Mouse (Mus musculus) cerebellum, adult 2 months (tissue): ENCODE results near the gene Abi3bp. TPM values are rescaled to one million over a fixed set of nuclear protein-coding genes. Genes with fewer than 3 reads are reported as not detected.

ENCODE experiments used
- DNase-seq, 2 experiments: peaks; one replicate each; pipeline ENCODE4 v3.0.0; 2021
- H3K27ac ChIP-seq: fragments of 200-500 bp; 2 replicates; pipeline ENCODE4 v1.5.1; 2012; ENCODE audit warnings: low read length, control low read depth, inconsistent platforms; ENCODE audit not compliant: insufficient read depth
- H3K27me3 ChIP-seq: fragments of 200-500 bp; 2 replicates; pipeline ENCODE4 v1.6.1; 2012; ENCODE audit warnings: inconsistent platforms, mild to moderate bottlenecking, low read length, moderate library complexity; ENCODE audit not compliant: control insufficient read depth, insufficient read depth
- H3K4me1 ChIP-seq: fragments of 200-500 bp; 2 replicates; pipeline ENCODE4 v1.6.1; 2011; ENCODE audit warnings: low read length; ENCODE audit not compliant: control insufficient read depth, insufficient read depth
- H3K4me3 ChIP-seq: fragments of 200-500 bp; replicated peaks from 2 replicates; pipeline ENCODE3; 2011; ENCODE audit warnings: mild to moderate bottlenecking, low read depth, low read length, control low read depth; ENCODE audit not compliant: insufficient read depth
- CTCF ChIP-seq: fragments of 200-500 bp; IDR thresholded peaks from 2 replicates; pipeline ENCODE4 v1.5.1; 2011; ENCODE audit warnings: low read depth, mild to moderate bottlenecking, control low read depth, low read length, moderate library complexity, borderline replicate concordance; ENCODE audit not compliant: insufficient read depth
- POLR2A ChIP-seq: fragments of 200-500 bp; IDR thresholded peaks from 2 replicates; pipeline ENCODE4 v1.6.1; 2011; ENCODE audit warnings: low read length, control low read depth, borderline replicate concordance; ENCODE audit not compliant: insufficient read depth
- WGBS: fragments of 180-500 bp; shearing (Covaris S2); methylation state at CpG from one replicate; pipeline ENCODE4 v1.1.7; 2018; 5-methylcytosine and 5-hydroxymethylcytosine counted together
- polyA plus RNA-seq: library from polyadenylated mRNA; depleted of rRNA; stranded (reverse); fragments of >200 nt; gene quantifications from 2 replicates; pipeline ENCODE4 v1.2.3, GENCODE M21; 2012; rRNA removed

The Abi3bp gene
- polyA plus RNA-seq, 1 experiment: 4.4 TPM

DNA sequence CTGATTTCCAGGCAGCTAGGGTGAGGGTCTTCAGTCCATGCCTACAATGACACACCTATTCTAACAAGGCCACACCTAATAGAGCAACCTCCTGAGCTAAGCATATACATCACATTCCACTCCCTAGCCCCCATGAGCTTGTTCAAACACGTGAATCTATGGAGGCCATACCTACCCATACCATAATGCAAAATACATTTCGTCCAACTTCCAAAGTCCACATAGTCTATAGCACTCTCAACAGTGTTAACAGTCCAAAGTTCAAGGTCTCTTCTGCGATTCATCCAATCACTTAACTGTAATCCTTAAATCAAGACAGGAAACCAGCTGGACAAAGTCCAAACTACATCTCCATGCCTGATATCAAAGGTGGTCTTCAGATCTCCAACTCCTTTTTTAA lies 232.4 kb downstream of the Abi3bp start:
- Histone ChIP-seq H3K27me3 (no peaks in the 10 kb centered on the region), H3K27ac (no peak overlapping the region), H3K4me1 (no peaks in the 10 kb centered on the region), H3K4me3 (no peak overlapping the region)
- TF ChIP-seq CTCF (no peak), POLR2A (no peak)
- DNase-seq: no peak
- 96% methylated on average over 3 of the region's 3 CpGs for WGBS

DNA sequence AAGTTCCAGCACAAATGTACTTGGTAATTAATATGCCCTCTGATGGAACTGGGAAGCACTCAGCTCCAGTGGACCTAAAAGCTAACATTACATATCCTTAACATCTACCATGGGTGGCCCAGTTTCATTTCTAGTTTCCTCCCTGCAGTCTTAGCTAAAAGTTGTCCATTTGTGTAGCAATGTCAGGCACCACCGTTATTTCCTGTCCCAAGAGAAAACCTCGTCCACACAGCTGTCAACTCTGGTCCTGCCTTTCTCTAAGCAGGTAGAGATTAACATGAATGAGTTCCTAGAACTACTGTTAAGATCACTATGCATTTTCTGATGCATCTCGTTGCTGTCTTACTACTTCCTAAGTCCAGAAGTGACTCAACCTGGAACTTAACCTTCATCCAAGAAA lies 237.9 kb downstream of the Abi3bp start:
- WGBS: 49% methylated on average over 3 of the region's 3 CpGs
- H3K27ac ChIP-seq: no peak overlapping the region
- no peak for DNase-seq
- H3K4me1 ChIP-seq: no peaks in the 10 kb centered on the region
- H3K27me3 ChIP-seq: no peaks in the 10 kb centered on the region
- TF ChIP-seq POLR2A: no peak
- TF ChIP-seq CTCF: no peak
- no peak overlapping the region for H3K4me3 ChIP-seq

DNA sequence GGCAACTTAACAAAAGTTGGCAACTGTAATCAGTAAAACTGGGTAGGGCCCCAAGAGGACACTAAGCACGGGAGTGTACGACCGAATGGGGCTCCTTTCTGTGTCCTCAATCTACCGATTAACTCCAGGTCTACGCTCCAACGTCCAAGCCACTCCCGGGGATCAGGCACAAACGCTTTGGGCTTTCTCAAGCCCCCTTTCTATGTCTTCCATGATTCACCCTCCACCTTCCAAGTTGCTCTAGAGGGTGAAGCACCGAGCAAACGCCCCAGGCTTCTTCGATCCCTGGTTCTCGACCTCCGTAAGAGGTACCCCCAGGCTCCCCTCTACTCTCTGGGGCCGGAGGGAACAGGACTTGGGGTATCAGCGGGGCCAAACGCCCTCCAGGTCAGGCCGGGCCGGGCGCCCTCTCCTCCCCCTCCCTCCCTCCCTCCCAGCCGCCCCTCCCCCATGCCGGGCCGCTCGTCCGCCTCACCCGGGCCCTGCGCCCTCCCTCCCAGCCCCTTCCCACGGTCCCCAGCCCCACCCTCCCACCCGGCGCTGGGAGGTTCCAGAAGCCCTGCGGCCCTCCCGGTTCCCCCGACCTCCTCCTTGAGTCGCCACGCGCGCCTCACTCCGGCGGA lies 239.0 kb downstream of the Abi3bp start:
- TF ChIP-seq POLR2A (no peak), CTCF (no peak)
- H3K27me3 ChIP-seq: no peaks in the 10 kb centered on the region
- H3K27ac ChIP-seq: peak overlapping the region; percentile 31; the same call in 1 of the 2 replicates
- WGBS: under 1% methylated on average over 27 of the region's 38 CpGs
- no peaks in the 10 kb centered on the region for H3K4me1 ChIP-seq
- H3K4me3 ChIP-seq: peak overlapping the region; percentile 67
- peak; percentile 37 to 52 for DNase-seq

DNA sequence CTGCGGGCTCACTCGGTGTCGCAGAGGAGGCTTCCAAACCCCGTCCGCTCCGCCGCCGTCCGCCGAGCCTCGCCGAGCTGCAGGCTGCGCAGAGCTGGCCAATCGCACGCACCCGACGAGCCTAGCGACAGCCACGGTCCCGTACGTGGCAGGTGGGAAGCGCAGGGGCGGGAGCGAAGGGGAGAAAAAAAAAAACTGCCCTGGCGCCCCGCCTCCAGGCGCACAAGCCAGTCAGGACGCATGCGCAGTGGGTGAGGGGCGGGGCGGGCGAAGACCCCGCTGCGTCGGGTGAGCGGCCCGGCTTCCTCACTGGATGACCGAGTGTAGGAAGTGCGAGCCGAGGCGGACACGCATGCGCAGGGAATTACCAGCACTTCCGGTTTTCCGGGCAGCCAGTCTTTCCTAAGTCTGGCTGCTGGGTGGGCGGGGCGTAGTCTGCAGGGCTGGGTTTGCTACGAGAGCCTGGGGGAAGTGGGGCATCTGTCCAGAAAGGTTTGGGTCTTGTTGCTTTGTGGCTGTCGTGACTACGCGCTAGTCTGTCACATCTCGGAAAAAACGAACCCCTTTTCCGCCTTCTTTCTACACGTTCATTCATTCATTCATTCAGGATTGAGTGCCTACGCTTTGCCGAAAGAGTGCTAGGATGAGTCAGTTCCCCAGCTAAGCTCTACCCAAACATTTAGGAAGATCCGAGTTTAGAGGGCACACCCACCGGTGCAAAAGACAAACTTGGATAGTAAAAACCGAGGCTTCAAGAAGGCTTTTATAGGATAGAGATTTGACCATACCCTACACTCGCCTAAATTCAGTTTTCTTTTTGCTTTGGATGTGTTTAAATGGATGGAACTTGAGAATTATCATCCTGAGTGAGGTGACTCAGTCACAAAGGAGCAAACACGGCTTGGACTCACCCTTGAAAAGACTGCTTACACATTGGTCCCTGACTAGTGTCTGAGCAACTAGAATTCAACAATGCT lies 239.8 kb downstream of the Abi3bp start, which contains the start of gene Tfg:
Gene Tfg (minus strand): TSS at position 227 of the 977 bp plus-strand sequence.
- TF ChIP-seq POLR2A (peak; percentile 50), CTCF (no peak)
- H3K4me1 ChIP-seq: no peaks in the 10 kb centered on the region
- under 1% methylated on average over 62 of the region's 62 CpGs for WGBS
- peak within 1 kb of the TSS; percentile 31; the same call in 1 of the 2 replicates for H3K27ac ChIP-seq
- H3K4me3 ChIP-seq: peak within 1 kb of the TSS; percentile 67
- peak; percentile 98 to 99 for DNase-seq
- H3K27me3 ChIP-seq: no peaks in the 10 kb centered on the region

DNA sequence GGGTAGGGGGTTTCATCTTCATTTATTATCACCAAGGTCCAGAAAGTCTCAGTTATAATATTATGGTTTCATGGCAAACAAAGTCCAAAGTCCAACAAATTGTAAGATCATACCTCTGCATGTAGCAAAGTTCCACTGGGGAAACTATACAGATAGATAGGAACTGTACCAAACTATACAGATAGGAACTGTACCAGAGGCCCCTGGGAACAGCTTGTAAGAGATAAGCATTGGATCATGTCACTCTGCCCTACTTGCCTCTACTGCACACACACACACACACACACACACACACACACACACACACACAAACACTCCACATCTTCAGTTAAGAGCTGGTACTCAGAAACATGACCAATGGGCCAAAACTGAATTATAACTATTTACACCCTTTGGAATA lies 241.4 kb downstream of the Abi3bp start:
- no peak for DNase-seq
- Histone ChIP-seq H3K27ac (no peak overlapping the region), H3K4me3 (no peak overlapping the region), H3K27me3 (no peaks in the 10 kb centered on the region), H3K4me1 (no peaks in the 10 kb centered on the region)
- TF ChIP-seq POLR2A: no peak
- no peak for TF ChIP-seq CTCF

DNA sequence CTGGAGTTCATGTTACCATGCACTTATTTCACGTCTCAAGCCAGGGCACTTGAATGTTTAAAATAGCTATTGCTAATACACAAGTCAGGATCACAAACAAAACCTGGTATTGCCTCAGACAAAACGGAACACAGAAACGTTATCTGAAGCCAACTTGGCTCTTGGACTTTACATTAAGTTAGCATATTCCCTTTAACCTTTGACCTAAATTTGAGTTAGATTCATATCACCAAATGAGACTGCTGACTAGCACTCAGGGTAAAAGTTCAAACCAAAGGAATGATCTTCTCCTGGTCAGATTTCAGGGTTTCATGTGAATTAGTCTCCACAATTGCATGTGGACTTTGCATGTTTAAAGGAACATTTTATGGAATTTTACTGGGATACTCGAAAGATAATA lies 244.7 kb downstream of the Abi3bp start:
- no peak overlapping the region for H3K4me3 ChIP-seq
- H3K4me1 ChIP-seq: no peaks in the 10 kb centered on the region
- WGBS: 71% methylated on average over 4 of the region's 4 CpGs
- H3K27ac ChIP-seq: no peak overlapping the region
- H3K27me3 ChIP-seq: no peaks in the 10 kb centered on the region
- TF ChIP-seq POLR2A (no peak), CTCF (no peak)
- no peak for DNase-seq

DNA sequence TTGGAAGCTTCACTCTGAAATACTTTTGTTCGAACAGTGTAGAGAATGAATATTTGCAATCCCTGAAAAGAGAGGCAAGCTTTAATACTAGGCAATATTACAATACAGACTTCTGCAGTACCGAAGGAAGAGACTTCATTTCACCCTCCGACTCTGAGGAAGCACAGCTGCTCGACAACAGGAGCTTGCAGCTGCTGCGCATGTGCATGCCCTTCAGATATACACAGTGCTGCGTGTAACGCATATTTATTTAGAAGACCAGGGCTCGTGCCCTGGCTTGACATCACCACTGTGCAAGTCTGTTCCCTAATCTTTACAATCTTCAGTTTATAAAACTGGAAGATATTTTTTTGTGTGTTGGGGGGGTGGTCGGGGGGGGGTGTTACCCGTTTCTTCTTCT lies 247.2 kb downstream of the Abi3bp start:
- Histone ChIP-seq H3K4me1 (no peaks in the 10 kb centered on the region), H3K27ac (no peak overlapping the region), H3K27me3 (no peaks in the 10 kb centered on the region), H3K4me3 (no peak overlapping the region)
- DNase-seq: no peak
- 86% methylated on average over 10 of the region's 10 CpGs for WGBS
- TF ChIP-seq CTCF (no peak), POLR2A (no peak)

DNA sequence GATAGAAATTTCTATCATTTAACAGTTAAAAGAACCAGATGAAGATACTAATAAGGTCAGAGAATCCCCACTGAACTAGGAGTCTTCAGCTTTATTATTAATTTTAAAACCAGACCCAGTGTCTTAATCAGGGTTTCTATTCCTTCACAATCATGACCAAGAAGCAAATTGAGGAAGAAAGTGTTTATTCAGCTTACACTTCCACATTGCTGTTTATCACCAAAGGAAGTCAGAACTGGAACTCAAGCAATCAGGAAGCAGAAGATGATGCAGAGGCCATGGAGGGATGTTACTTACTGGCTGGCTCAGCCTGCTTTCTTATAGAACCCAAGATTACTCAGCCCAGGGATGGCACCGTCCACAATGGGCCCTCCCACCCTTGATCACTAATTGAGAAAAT lies 251.4 kb downstream of the Abi3bp start:
- TF ChIP-seq POLR2A (no peak), CTCF (no peak)
- WGBS: 26% methylated on average over 1 of the region's 1 CpGs
- H3K4me1 ChIP-seq: no peaks in the 10 kb centered on the region
- H3K4me3 ChIP-seq: no peak overlapping the region
- no peak for DNase-seq
- H3K27ac ChIP-seq: no peak overlapping the region
- no peaks in the 10 kb centered on the region for H3K27me3 ChIP-seq

Other genes starting within 250 kb of the Abi3bp start
- 113 and 127 TPM in 2 replicates for gene Tfg, start 239.6 kb downstream of the Abi3bp start, polyA plus RNA-seq